Mouse (Mus musculus) bone marrow, adult 2 months (tissue): ENCODE measurements around the gene Fxn.

Experiments
- CTCF ChIP-seq: fragments of 200-500 bp; IDR thresholded peaks from 2 replicates; pipeline ENCODE4 v1.5.1; 2011; ENCODE audit warnings: low read length, control low read depth; ENCODE audit not compliant: control insufficient read depth, insufficient read depth
- POLR2A ChIP-seq: fragments of 200-500 bp; IDR thresholded peaks from 2 replicates; pipeline ENCODE4 v1.6.1; 2011; ENCODE audit warnings: low read depth, mild to moderate bottlenecking, control low read depth, low read length, borderline replicate concordance; ENCODE audit not compliant: control insufficient read depth

DNA sequence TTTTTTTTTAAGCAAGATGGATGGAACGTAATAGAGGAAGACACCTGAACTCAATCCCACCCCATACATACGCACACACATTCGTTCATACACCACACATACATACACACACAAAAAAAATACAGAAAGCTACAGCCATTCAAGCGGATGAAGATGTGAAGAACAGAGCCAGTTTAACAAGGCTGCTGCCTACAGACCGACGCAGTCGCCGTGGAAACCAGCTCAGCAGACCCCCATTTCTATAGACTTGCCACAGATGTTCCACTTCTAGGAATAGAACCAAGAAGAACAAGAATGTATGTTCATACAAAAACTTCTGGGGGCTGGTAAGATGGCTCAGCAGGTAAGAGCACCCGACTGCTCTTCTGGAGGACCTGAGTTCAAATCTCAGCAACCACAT is 63.6 kb downstream of the Fxn start:
- no peak for TF ChIP-seq CTCF
- TF ChIP-seq POLR2A, result no peak
